Mouse (Mus musculus): Measurements from ENCODE around the gene Foxk1.
A peak's percentile ranks its signal among the peaks of the same experiment; 100 is the strongest.

The Foxk1 gene

DNA sequence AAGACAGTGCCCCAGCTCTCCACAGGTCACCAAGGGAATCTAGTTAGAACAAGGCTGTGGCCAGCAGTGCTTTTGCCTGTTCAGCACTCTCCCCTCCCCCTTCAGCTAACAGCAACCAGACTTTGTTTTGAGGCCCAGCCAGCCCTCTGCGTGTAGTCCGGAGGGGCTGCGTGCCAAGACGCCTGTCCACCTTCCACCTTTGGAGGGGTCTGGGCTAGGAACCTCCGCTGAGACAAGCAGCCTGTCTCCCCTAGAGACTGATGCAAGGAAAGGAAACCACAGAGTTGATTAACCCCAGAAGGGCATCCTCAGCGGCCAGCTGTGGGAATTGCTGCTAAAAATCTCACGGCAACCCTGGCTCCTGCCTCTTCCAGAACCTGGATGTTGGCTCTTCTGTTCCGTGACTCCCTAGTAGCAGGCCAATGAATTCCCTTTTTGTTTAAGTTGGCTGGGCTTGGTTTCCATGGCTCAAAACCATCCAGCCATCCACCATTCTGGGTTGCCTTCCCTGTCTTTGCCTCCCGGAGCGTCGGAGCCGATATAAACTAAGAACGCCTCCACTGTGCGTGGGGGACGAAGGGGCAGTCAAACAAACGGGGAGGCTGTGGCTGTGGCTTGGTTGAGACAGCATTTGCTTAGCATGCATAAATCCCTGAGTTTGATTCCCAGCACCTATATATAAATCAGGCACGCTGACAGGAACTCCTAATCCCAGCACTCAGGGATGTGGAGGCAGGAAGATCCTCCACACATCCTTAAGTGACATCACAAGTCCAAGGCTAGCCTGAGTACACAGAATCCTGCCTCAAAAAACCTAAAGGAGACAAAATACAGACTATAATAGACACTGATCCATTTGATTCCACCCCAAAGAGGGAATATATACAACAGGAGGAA, 14.3 kb upstream of the Foxk1 start:
- DNase-seq (ENCODE audit: low read depth in 1 of 2, low spot score in 2 of 2) = no peak

DNA sequence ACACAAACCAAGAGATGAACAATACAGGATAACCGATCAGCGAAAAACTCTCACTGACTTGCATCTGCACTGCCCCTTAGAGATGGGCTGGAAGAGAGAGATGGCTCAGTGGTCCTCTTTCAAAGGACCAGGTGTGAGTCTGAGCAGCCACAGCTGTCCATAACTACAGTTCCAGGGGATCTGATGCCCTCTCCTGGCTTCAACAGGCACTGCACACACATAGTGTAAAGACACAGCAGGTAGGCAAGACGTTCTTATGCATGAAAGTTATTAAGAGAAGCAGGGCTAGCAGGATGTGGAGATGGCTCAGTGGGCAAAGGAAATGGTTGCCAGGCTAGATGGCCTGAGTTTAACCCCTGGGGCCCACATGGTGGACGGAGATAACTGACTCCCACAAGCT, 13.6 kb upstream of the Foxk1 start:
- DNase-seq (ENCODE audit: low read depth in 1 of 2, low spot score in 2 of 2) = no peak

DNA sequence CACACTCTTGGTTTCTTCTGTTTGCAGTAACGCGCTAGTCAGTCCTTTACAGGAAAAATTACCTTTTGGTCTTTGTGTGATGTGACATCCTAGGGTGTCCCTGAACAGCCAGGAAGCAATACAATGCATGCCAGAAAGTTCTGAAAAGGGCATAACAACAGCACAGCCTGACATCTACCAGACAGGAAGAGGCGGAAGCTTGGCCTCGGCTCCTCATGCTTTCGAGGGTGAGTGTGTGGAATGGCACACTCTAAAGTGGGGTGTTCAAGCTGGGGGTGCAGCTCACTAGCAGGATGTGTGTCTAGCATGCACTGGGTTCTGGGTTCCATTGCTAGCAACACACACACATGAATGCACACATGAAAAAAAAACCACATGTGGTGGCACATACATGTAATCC, 9.6 kb upstream of the Foxk1 start:
- no peak for DNase-seq (ENCODE audit: low read depth in 1 of 2, low spot score in 2 of 2)

DNA sequence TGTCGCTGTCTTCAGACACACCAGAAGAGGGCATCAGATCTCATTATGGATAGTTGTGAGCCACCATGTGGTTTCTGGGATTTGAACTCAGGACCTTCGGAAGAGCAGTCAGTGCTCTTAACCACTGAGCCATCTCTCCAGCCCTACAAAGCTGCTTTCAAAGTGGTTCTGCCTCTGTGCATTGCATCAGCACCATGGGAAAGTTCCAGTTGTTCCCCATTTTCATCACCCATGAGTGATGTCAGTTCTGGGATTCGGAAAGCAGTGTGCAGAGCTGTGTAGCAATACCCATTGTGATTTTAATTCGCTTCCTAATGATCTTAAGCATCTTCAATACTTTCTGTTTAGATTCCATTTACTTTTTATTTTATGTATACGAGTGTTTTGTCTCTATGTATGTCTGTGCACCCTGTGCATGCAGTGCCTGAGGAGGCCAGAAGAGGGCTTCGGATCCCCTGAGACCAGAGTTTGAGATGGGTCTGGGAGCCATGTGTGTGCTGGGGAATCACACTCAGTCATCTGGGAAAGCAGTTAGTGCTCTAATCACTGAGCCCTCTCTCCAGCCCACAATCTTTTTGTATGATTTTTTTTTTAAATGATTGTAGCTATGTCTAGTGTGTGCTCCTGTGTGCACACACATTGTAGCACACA, 6.6 kb upstream of the Foxk1 start:
- DNase-seq (ENCODE audit: low read depth in 1 of 2, low spot score in 2 of 2) = peak; percentile 12 to 58

DNA sequence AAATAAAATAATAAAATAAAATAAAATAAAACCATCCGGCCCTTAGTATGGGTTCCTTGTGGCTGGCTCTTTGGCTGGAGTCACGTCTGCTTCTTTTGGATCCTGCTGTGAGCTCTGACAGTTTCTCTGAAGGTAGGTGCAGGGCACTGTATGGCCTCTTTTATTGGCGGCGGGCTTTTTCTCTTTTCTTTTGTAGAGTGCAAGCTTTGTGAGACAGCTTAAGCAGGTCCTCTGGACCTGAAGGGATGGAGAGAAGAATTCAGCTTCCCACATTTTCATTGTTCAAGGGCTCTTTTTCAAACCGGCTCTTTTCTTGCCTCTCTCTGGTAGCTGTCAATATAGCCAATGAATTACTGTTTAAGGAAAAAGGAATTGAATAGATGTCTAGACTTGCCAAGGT, 5.4 kb upstream of the Foxk1 start:
- no peak for DNase-seq (ENCODE audit: low read depth in 1 of 2, low spot score in 2 of 2)

DNA sequence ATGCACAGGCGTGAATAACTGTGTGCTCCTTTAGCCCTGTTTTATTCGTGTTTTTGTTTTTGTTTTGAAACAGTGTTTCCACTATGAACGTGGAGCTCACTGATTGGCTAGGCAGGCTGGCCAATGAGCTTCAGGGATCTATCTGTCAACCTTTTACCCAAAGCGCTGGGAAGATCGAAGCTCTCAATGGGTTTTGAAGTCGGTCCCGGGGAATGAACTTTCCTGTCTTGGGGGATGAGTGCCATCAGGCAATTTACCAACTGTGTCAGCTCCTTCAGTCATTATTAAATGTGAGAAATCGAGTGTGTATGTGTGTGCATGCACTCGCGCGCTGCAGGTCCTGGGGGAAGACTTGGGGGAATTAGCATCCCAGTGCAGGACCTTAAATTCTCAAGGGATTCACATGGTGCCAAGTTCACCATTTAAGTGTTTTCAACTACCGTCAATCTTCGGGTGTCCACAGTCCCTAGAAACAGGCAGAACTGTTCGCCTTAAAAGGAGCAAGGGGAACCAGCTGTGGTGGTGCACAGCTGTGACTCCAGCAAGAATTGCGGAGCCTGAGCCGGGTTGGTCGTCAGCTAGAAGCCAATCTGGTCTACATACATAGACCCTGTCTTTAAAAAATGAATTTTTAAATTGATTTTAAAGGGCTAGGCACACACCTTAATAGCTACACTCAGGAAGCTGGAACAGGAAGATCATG, 965 bp upstream of the Foxk1 start:
- no peak for DNase-seq (ENCODE audit: low read depth in 1 of 2, low spot score in 2 of 2)

DNA sequence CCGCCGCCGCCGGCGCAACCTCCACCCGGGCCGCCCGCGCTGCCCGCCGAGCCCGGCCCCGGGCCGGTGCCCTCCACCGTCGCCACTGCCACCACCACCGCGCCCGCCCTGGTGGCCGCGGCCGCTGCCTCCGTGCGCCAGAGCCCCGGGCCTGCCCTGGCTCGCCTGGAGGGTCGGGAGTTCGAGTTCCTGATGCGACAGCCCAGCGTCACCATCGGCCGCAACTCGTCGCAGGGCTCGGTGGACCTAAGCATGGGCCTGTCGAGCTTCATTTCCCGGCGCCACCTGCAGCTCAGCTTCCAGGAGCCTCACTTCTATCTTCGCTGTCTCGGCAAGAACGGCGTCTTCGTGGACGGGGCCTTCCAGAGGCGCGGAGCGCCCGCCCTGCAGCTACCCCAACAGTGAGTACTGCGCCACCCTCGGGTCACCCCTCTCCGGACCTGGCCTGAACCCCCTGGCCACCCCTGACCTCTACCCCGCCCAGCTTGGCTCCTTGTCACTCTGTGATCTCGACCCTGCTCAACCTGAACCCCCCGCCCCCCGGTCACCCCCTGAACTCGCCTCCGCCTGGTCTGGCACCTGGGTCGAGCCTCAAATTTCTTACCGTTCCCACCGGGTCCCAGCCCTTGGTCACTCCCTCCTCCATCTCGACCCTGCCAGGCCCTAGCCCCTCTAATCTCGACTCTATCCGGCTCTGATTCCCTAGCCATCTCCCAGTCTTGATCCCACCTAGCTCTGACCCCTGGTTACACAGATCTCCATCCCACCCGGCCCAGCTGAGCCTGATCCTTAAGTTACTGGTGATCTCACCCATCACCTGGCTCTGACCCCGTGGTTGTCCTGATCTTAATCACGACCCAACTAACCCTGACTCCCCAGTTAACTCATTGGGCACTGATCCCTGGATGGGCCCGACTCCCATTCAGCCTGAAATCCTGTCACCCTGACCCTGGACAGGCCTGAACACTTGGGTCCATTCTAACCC, 636 bp downstream of the Foxk1 start:
- DNase-seq (ENCODE audit: low read depth in 1 of 2, low spot score in 2 of 2) = no peak

DNA sequence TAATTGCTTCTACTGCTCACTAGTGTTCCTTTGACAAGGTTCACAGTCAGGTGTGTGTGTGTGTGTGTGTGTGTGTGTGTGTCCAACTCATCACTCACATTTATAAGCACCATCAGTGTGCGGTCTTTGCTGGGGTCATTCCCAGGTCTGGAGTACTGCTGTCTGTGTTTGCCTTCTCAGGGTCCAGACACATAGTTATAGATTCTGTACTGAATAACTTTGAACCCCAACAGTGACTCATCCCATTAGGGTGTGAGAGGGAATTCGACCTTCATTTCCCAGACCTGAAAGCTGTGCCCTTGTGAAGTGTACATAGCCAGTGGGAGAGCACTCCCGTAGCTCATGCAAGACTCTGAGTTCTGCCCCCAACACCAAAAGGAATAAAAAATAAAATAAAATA, 2.4 kb downstream of the Foxk1 start:
- DNase-seq (ENCODE audit: low read depth in 1 of 2, low spot score in 2 of 2) = no peak

DNA sequence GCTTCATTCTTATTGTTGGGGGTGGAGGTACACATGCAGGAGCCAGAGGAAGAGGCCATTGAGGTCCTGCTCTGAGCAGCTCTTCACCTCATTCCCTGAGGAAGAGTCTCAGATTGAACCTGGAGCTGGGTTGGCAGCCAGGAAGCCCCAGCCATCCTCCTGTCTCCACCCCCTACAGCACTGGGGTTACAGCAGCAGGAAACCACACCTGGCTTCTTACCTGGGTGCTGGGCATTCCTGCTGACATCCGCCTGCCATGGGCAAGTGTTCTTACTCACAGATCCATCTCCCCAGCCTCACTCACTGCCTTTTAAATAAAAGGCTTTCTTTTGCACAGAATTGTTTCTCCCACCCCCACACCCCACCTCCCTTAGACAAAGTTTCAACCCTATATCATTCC, 3.0 kb downstream of the Foxk1 start:
- no peak for DNase-seq (ENCODE audit: low read depth in 1 of 2, low spot score in 2 of 2)

DNA sequence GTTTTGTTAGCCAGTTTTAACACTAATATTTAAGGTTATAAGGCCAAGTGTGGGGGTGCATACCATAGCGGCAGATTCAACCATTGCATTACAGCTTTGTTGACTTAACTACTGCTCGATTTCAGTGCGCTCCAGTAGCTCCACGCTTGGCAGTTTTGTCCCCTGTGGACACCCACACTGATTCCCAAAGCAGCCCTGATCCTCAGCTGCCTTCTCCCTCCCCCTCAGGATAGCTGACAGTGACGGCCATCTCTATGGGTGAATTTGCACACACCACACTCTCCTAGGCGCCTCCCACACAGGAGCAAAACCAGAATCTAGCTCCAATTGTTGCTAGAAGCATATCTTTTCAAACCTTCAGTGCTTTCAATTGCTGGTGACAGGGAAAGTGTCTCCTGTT, 4.1 kb downstream of the Foxk1 start:
- DNase-seq (ENCODE audit: low read depth in 1 of 2, low spot score in 2 of 2) = no peak

DNA sequence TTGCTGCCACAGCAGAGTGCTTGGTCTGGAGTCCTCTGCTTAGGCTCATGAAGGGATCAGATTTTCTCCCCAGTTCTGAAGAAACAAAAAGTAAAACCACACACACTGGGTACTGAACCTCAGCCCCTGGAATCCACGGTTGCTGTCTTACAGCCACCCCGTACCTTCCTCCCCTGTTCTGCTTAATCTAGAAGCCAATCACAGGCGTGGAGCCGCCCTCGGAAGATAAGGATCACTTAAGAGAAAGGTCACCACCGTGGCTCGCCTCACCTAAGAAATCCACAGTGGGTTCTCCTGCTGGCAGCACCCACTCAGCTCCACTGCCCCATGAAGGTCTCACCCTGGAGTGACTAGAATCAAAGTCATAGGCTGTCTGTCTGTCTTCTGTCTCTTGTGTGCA, 5.1 kb downstream of the Foxk1 start:
- no peak for DNase-seq (ENCODE audit: low read depth in 1 of 2, low spot score in 2 of 2)

DNA sequence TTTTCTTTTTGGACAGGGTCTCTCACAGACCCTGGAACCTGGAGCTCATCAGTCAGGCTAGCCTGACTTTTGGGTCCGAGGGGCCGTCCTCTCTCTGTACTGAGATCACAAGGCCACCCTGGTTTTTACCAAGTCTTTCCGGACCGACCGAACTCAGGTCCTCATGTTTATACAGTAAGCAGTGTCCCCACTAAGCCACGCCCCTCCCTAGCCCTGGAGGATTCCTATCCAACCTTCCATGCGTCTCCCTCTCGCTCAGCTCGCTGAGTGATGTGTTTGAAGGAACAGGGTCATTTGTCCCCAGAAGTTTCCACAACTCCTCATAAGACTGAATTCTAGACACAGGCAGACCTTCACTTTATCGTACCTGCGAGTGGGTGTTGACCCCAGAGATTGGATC, 5.6 kb downstream of the Foxk1 start:
- DNase-seq (ENCODE audit: low read depth in 1 of 2, low spot score in 2 of 2) = no peak

DNA sequence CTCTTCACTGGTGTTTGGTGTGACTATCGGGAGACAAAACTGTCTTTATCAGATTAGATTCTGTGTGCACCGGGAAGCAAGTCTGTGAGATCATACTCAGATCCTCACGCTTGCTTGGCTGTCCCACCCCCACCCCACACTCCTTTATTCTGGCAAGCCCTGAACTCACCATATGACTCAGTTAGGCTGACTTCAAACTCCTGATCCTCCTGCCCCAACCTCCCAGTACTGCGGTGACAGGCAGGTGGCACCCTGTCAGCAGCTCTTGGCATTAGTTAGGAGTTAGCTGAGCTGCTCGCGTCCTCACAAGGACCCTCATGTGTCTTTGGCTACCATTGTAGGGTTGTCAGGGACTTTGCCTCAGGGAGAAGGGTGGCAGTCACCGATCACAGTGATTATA, 6.1 kb downstream of the Foxk1 start:
- no peak for DNase-seq (ENCODE audit: low read depth in 1 of 2, low spot score in 2 of 2)

DNA sequence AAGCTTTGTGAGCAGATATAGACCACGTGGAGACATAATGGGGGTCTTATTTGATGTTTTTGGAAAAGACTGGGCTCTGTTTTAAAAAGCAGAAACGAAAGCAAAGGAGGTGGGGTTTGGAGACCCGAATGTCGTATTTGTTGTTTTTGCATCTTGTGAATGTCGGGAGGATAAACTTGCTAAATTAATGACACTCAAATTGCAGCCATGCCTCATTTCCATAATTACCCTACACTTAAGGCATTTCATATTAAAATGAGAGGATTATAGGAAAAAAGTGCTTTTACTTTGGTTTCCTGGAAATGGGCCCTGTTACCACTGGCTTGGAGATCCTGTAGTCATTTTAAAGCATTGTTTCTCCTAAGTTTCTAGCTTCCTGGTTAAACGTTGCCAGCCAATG, 7.9 kb downstream of the Foxk1 start:
- no peak for DNase-seq (ENCODE audit: low read depth in 1 of 2, low spot score in 2 of 2)

DNA sequence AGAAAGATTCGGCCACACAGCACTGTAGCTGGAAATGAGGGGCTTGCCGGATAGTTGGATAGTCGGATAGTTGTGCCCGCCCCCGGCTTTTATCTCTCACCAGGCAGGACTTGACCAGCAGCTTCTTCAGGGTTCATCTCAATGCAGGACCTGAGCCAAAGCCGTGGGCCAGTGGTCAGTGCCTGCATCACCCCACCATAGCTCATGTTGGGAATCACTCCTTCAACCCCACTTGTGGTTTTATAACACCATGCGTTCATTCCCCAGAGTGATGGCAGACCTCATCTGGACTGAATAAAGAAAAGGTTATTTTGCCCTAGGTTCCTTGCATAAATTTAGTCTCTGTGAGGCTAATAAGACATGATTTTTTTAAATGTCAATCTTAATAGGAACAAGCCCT, 9.1 kb downstream of the Foxk1 start:
- DNase-seq (ENCODE audit: low read depth in 1 of 2, low spot score in 2 of 2) = no peak

DNA sequence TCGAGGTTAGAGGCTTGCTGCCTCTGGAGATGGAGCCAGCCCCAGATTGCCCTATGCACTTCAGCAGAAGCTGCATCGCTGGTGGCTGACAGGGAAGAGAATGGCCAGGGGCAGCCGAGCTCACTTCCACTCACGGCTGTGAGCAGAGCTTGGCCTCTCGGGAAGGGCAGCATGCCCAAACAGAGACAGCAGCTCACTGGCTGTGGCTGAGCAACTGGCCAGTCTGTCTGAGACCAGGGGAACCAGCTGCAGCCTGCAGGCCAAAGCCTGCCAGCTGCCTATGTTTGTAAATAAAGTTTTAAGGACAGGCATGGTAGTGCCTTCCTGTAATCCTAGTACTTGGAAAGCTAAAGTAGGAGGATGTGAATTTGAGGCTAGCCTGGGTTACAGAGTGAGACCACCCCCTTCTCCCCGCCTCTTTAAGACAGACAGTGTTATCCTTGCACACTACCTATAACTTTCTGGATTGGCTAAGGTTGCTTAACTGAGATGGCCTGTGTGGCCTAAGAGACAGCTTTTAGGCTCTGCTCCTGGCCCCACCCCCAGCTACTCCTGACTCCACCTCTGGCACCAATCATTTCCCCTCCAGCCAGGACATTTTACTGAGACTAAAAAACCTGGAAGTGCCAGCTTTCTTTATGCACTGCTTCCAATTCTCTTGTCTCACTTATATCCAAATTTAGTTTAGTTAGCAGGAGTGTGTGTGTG, 11.5 kb downstream of the Foxk1 start:
- no peak for DNase-seq (ENCODE audit: low read depth in 1 of 2, low spot score in 2 of 2)

DNA sequence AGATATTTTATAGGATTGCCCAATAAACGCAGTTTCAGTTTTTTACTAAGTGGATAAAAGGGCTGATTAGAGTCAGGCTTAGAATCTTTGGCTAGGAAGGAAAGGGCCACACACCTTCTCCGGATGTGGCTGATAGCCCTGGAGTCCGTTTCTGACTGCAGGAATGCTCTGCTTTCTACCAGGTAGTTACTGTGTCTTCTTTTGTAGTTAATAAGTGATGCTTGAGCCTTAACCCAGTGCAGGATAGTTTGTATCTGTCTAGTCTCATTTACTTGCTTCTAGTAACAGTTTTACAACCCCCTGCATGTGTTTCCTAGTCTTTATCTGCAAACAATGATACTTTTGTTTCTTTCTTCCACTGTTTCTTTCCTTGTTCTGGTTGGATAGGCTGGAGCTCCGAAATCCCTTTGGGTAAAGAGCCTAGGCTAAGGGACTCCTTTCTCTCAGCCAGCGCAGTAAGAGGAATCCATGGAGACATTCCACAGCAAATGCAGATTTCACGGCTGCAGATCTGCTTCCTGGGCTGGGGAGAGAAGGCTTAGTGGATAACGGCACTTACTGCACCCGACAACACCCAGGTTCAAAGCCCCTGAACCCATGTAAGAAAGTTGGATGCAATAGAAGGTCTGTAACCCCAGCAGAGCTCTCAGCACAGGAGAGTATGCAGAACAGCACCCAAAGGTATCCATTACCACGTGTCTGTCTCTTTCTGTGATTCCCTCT, 12.6 kb downstream of the Foxk1 start:
- no peak for DNase-seq (ENCODE audit: low read depth in 1 of 2, low spot score in 2 of 2)

DNA sequence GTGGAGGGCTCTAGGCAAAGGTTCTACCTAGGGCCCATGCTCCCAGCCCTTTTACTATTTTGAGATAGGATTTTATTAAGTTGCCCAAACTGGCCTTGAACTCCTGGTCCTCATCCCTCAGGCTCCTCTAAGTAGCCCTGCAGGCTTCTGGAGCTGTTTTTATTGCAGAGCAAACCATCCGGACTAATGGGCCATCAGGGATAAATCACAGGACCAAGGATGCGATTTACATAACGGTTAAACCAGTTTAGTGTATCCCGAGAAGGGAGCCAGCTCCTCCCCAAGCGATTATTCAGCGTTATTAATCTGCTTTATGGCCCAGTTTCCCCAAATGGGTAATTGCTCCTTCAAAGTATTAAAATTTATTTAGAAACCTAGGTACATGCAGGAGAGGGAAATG, 14.1 kb downstream of the Foxk1 start:
- DNase-seq (ENCODE audit: low read depth in 1 of 2, low spot score in 2 of 2) = no peak

DNA sequence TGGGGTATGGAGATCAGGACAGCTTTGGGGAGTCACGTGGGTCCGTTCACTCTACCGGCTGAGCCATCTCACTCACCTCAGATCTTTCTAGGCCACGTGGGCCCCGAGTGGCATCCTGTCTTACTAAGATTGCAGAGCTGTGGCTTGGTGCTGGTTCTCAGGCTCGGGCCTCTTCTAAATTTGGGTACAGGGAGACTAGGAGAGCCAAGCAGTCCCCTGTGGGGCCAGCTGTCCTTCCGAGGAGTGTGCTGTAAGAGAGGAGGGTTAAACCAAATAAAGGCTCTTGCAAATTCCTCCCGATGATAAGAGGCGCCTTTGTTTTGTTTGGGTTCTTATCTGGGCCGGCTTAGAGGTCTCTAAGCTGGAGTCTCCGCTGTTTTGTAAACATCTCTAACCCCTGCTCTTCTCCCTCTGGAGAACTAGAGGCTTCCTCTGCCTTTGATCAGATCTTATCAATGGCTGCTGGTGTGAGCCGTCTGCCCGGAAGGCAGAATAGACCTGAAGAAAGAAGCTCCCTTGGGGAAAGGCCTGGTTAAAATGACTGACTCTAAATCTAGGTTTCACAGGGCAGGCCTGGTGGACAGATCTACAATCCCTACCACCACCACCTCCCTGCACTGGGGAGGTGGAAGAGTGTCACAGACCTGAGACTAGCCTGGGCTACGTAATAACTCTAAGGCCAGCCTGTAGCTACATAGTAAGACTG, 14.9 kb downstream of the Foxk1 start:
- no peak for DNase-seq (ENCODE audit: low read depth in 1 of 2, low spot score in 2 of 2)
